Mouse (Mus musculus) 3134 (cell line): ENCODE results near the gene Spop.
"Not testable (repeated sequence)": the region's sequence is repeated elsewhere in the genome, so short reads cannot be mapped to it uniquely, and the experiment has no call there.

Source experiments
- DNase-seq: peaks from one replicate; pipeline ENCODE4 v3.0.0-alpha.2; 2011; ENCODE audit warnings: low spot score; ENCODE audit not compliant: insufficient read length; ENCODE audit errors: extremely low read depth

Spop gene

GRCm38 (mm10) chr11:95492256-95492655, 78.4 kb downstream of the Spop start:
- no peak for DNase-seq

- DNase-seq: no peak
Measured at GRCm38 (mm10) chr11:95493010-95493409, 79.1 kb downstream of the Spop start.

- no peak for DNase-seq
Measured at GRCm38 (mm10) chr11:95493950-95494349, 80.1 kb downstream of the Spop start.

DNA sequence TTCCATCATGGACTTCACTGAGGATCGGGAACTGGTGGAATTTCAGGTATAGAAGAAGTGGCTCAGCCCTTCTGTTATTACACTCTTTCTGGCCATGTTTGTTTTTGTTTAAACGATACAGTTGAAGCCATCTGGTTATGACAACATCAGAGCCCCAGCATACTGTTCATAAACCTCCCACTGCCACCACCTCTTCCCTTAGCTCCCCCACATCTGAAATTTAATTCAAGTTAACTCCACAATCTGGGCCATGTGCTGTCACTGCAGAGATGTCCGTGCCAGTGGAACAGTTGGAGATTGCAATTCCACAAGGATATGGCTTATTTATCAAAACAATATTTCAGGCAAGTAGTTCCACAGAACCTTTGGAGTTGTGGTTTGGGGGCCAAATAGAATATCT, 80.5 kb downstream of the Spop start:
- DNase-seq: no peak

- no peak for DNase-seq
Measured at GRCm38 (mm10) chr11:95495883-95496282, 82.0 kb downstream of the Spop start.

- no peak for DNase-seq
Measured at GRCm38 (mm10) chr11:95497921-95498320, 84.0 kb downstream of the Spop start.

DNA sequence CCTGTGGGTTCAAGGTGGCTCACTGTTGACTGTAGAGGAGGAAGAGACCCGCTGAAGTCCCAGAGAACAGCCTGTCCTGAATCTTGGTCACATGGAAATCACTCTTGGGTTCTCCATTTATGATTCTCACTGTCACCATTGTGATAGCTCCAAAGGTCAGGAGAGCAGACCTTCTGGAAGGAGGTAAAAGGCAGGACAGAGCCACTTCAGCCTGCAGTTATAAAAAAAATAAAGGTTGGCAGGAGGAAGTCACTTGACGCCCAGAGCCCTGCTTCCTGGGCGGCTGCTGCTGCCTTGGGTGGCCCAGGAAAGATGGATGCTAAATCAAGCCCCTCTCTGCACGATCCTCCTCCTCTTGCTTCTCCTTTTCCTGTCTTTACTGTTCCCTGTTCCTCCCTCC, 86.5 kb downstream of the Spop start:
- DNase-seq: no peak

GRCm38 (mm10) chr11:95500836-95501235, 87.0 kb downstream of the Spop start:
- DNase-seq: no peak

- DNase-seq: not testable (repeated sequence)
Measured at GRCm38 (mm10) chr11:95501826-95502225, 87.9 kb downstream of the Spop start.

DNA sequence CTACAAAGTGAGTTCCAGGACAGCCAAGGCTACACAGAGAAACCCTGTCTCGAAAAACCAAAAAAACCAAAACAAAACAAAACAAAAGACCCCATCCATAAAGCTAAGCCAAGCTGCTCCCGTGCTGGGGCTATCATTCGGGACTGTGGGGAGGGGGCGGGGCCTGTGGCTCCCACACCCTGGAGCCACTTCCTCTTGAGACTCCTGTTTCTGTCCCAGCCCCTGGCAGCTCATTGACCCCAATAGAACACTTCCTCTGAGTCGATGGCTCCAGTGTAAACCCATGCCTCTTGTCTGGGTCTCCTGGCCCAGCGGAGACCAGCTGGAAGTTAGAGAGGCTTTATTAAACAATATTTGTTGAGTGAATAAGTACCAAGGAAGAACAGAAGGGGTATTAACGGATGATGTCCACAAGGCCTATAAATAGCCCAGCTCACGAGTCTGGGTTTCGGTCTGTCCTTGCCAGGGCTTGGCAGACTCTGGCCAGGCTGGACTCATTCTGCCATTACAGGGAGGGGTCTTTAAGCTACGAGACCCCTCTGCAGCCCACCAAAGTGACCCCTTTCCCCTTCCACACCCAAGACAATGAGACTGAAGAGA, 89.8 kb downstream of the Spop start:
- peak; percentile 38 for DNase-seq

GRCm38 (mm10) chr11:95504271-95504731, 90.4 kb downstream of the Spop start:
- peak; percentile 38 for DNase-seq

GRCm38 (mm10) chr11:95507041-95507716, 93.3 kb downstream of the Spop start:
- DNase-seq: peak; percentile 53

DNA sequence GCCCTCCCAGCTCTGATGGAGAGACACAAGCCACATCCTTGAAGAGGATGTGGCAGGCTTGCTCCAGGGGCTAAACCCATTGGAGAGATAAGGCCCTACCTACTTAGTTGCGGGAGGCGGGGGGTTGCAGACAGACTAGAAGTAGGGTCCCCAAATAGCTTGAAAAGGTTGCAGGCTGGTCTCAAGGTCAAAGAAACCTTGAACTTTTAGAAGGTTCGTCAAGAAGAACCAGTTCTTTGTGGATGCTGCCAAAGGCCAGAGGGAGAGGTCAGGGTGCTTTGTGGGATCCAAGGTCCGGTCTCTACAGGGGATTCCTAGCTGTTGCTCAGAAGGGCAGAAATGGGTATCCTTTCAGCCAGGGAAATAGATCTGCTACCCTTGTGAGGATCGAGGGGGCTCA, 93.9 kb downstream of the Spop start:
- no peak for DNase-seq

GRCm38 (mm10) chr11:95508211-95508926, 94.5 kb downstream of the Spop start:
- no peak for DNase-seq

GRCm38 (mm10) chr11:95509126-95509717, 95.3 kb downstream of the Spop start:
- DNase-seq: no peak

- no peak for DNase-seq
Measured at GRCm38 (mm10) chr11:95510631-95511030, 96.8 kb downstream of the Spop start.

- no peak for DNase-seq
Measured at GRCm38 (mm10) chr11:95511919-95512318, 98.0 kb downstream of the Spop start.

- no peak for DNase-seq
Measured at GRCm38 (mm10) chr11:95512383-95512782, 98.5 kb downstream of the Spop start.

- DNase-seq: no peak
Measured at GRCm38 (mm10) chr11:95513461-95514297, 99.8 kb downstream of the Spop start.

DNA sequence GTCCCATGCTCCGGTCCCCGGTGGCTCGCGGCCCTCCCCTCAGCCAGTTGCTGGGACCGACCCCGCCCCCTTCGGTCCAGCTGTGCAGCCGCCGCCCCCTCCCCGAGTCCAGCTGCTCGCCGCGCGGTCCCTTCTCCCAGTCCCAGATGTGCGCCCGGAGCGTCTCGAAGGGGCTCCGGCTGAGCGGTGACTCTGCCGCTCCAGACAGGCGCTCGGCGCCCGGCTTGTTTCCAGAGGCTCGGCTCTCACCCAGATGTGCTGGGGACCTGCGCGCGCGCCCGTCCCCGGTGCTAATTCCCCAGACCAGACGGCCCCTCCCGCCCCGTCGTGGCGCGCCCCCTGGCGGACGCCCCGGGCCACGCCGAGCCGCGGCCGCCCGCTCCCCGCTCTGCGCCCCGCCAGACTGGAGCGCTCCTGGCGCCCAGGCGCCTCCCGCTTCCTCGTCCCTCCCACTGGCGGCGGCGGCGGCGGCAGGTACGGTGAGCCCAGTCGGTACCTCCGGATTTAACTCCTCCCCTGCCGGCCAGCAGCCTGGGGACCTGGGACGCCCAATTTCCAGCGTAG, 100.5 kb downstream of the Spop start, which contains the start of gene Nxph3:
TSS of gene Nxph3 (minus strand) at position 273 of the 564 bp plus-strand sequence.
- no peak for DNase-seq
